Mouse (Mus musculus) embryonic facial prominence, embryonic 13.5 days (tissue): ENCODE measurements around the gene Lrba. TPM values are rescaled to one million over a fixed set of nuclear protein-coding genes. Genes with fewer than 3 reads are reported as not detected.

Experiments used
- ATAC-seq: fragments of 200-750 bp; cut with Nextera tagmentation; 2 replicates; pipeline ENCODE4 v1.8.0; 2017; ENCODE audit warnings: low read depth; ENCODE audit not compliant: insufficient number of reproducible peaks, insufficient read depth, low FRiP score, low TSS enrichment
- H3K27ac ChIP-seq: fragments of 300-500 bp; sonication (generic); 2 replicates; pipeline ENCODE4 v1.5.1; 2015; ENCODE audit warnings: moderate library complexity, mild to moderate bottlenecking, inconsistent platforms
- H3K27me3 ChIP-seq: fragments of 300-500 bp; sonication (generic); 2 replicates; pipeline ENCODE4 v1.6.1; 2015; ENCODE audit warnings: mild to moderate bottlenecking, inconsistent platforms
- H3K36me3 ChIP-seq: fragments of 300-500 bp; sonication (generic); 2 replicates; pipeline ENCODE4 v1.6.1; 2015; ENCODE audit warnings: mild to moderate bottlenecking, inconsistent platforms
- H3K4me1 ChIP-seq: fragments of 300-500 bp; sonication (generic); 2 replicates; pipeline ENCODE4 v1.6.1; 2015; ENCODE audit warnings: inconsistent platforms
- H3K4me2 ChIP-seq: fragments of 300-500 bp; sonication (generic); 2 replicates; pipeline ENCODE4 v1.6.1; 2015; ENCODE audit warnings: moderate library complexity, mild to moderate bottlenecking, inconsistent platforms
- H3K4me3 ChIP-seq: fragments of 300-500 bp; sonication (generic); 2 replicates; pipeline ENCODE4 v1.5.1; 2015; ENCODE audit warnings: mild to moderate bottlenecking, inconsistent platforms
- H3K9ac ChIP-seq: fragments of 300-500 bp; sonication (generic); 2 replicates; pipeline ENCODE4 v1.6.1; 2015; ENCODE audit warnings: mild to moderate bottlenecking, inconsistent platforms
- H3K9me3 ChIP-seq: fragments of 300-500 bp; sonication (generic); 2 replicates; pipeline ENCODE4 v1.6.1; 2016; ENCODE audit warnings: inconsistent platforms
- whole genome bisulfite sequencing: fragments of 180-500 bp; shearing (Covaris S2); methylation state at CpG from one replicate; pipeline ENCODE4 v1.1.7; 2015; ENCODE audit warnings: mixed read lengths; 5-methylcytosine and 5-hydroxymethylcytosine counted together
- polyA plus RNA-seq: library from polyadenylated mRNA; unstranded; fragments of >200 nt; fragmentation: Nextera tagmentation; extraction: Ambion mirVana; gene quantifications from 2 replicates; pipeline ENCODE4 v1.2.1, GENCODE M21; 2015

The Lrba gene
- polyA plus RNA-seq, 1 experiment from 2014 or later, result 7.4 TPM

DNA sequence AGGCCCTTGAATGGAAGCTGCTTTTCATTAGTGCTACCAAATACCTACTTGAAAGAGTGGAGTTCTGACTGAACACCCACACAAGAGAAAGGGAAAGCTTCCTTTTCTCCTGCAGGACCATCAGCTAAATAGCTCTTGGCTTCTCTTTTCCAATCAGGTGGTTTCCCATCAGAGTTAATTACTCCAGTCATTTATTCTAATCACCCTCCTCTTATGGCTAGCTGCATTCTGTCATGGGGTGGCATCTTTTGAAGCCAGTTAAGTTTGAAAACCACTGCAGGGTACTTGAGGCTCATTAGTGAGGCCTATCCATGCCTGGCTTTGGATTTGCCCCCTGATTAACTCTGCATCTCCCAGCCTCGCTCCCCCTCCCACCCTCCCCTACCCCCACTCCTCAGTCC, 476.7 kb downstream of the Lrba start:
- ATAC-seq, result 0 out of 2 replicates have a peak, but pooled peaks have one; percentile 32
- Histone ChIP-seq H3K4me2 (no peak overlapping the region), H3K27ac (peak overlapping the region; percentile 8; the same call in 1 of the 2 replicates), H3K4me1 (peaks cover 8% of the 10 kb centered on the region), H3K9me3 (no peaks in the 10 kb centered on the region), H3K36me3 (no peaks in the 10 kb centered on the region), H3K27me3 (no peaks in the 10 kb centered on the region), H3K4me3 (no peak overlapping the region), H3K9ac (no peak overlapping the region)
- WGBS, result 0% methylated on average over 1 of the region's 1 CpGs

DNA sequence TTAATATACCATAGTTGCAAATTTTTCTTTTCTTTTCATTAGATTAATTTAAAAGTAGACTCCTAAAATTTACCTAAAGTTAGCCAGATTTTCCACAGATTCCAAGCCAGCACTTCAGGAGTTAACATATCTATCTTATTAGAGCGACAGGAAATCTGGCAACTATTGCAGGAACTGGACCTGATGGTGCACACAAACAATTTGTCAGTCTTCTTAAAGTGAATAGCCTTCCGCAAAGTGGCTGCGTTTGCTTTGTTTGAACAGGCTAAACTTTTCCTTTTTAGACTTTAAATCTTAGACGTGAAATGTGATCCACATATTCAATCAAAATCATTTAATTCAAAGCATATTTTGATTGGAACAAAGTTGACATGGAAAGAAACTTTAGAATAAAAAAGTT, 485.0 kb downstream of the Lrba start:
- Histone ChIP-seq H3K4me3 (no peak overlapping the region), H3K9me3 (no peaks in the 10 kb centered on the region), H3K4me1 (peaks cover 5% of the 10 kb centered on the region; the same call in 1 of the 2 replicates), H3K4me2 (no peak overlapping the region), H3K27me3 (no peaks in the 10 kb centered on the region), H3K9ac (no peak overlapping the region), H3K36me3 (no peaks in the 10 kb centered on the region), H3K27ac (peak overlapping the region; percentile 77; the same call in 1 of the 2 replicates)
- WGBS, result 8% methylated on average over 4 of the region's 4 CpGs
- no peak for ATAC-seq

GRCm38 (mm10) chr3:86711530-86711929, 487.1 kb downstream of the Lrba start:
- peak overlapping the region; percentile 42 for H3K4me2 ChIP-seq

GRCm38 (mm10) chr3:86712758-86713157, 488.3 kb downstream of the Lrba start:
- no peak overlapping the region for H3K4me2 ChIP-seq
- H3K4me1 ChIP-seq, result peaks cover 14% of the 10 kb centered on the region
- ATAC-seq, result no peak
- H3K9me3 ChIP-seq, result no peaks in the 10 kb centered on the region
- 43% methylated on average over 3 of the region's 3 CpGs for WGBS
- no peak overlapping the region; the same call in 1 of the 2 replicates for H3K27ac ChIP-seq
- no peak overlapping the region for H3K9ac ChIP-seq
- H3K27me3 ChIP-seq, result no peaks in the 10 kb centered on the region
- H3K4me3 ChIP-seq, result no peak overlapping the region
- H3K36me3 ChIP-seq, result no peaks in the 10 kb centered on the region

More at GRCm38 (mm10) chr3:86711530-86711929, 487.1 kb downstream of the Lrba start:
- WGBS, result 49% methylated on average over 1 of the region's 1 CpGs
- H3K36me3 ChIP-seq, result no peaks in the 10 kb centered on the region
- H3K27me3 ChIP-seq, result no peaks in the 10 kb centered on the region
- H3K27ac ChIP-seq, result peak overlapping the region; percentile 80; the same call in 1 of the 2 replicates
- no peaks in the 10 kb centered on the region for H3K9me3 ChIP-seq
- peaks cover 14% of the 10 kb centered on the region for H3K4me1 ChIP-seq
- no peak overlapping the region for H3K9ac ChIP-seq
- H3K4me3 ChIP-seq, result no peak overlapping the region
- no peak for ATAC-seq

GRCm38 (mm10) chr3:86714446-86714845, 490.0 kb downstream of the Lrba start:
- Histone ChIP-seq H3K36me3 (no peaks in the 10 kb centered on the region), H3K4me3 (no peak overlapping the region), H3K4me1 (peaks cover 14% of the 10 kb centered on the region), H3K9ac (no peak overlapping the region), H3K27ac (peak overlapping the region; percentile 52), H3K27me3 (no peaks in the 10 kb centered on the region), H3K4me2 (peak overlapping the region; percentile 3; the same call in 1 of the 2 replicates), H3K9me3 (no peaks in the 10 kb centered on the region)
- 51% methylated on average over 2 of the region's 2 CpGs for WGBS
- ATAC-seq, result no peak

- Histone ChIP-seq H3K27me3 (no peaks in the 10 kb centered on the region), H3K4me2 (peak overlapping the region; percentile 30), H3K4me3 (no peak overlapping the region), H3K4me1 (peaks cover 19% of the 10 kb centered on the region), H3K9me3 (no peaks in the 10 kb centered on the region), H3K9ac (0 out of 2 replicates have a peak overlapping the region, but pooled peaks have one; percentile 17), H3K27ac (peak overlapping the region; percentile 78), H3K36me3 (no peaks in the 10 kb centered on the region)
- WGBS, result 21% methylated on average over 9 of the region's 9 CpGs
- no peak for ATAC-seq
Measured at GRCm38 (mm10) chr3:86723415-86724298, 499.2 kb downstream of the Lrba start.

DNA sequence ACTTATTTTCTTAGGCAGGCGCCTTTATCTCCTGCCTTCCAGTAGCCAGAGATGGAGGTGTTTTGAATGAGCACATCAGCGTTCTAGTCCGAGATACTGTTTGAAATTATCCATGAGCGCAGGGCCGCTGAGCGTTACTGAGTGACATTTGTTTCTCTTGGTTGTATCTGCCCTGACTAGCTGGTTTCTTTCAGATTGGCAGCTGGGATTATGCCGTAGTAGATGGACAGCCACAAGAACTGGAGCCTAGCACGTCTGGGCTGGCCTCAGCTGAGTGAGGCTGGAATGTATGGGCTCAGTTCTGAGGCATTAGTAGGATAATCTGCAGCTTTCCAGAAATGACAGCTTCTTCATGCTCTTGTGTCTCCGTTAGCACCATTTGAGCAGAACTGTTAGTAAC, 500.6 kb downstream of the Lrba start:
- H3K27me3 ChIP-seq, result no peaks in the 10 kb centered on the region
- no peaks in the 10 kb centered on the region for H3K36me3 ChIP-seq
- no peaks in the 10 kb centered on the region for H3K9me3 ChIP-seq
- H3K9ac ChIP-seq, result no peak overlapping the region
- H3K4me2 ChIP-seq, result no peak overlapping the region
- WGBS, result 72% methylated on average over 9 of the region's 9 CpGs
- peak overlapping the region; percentile 39; the same call in 1 of the 2 replicates for H3K27ac ChIP-seq
- no peak for ATAC-seq
- H3K4me3 ChIP-seq, result no peak overlapping the region
- H3K4me1 ChIP-seq, result peaks cover 19% of the 10 kb centered on the region

DNA sequence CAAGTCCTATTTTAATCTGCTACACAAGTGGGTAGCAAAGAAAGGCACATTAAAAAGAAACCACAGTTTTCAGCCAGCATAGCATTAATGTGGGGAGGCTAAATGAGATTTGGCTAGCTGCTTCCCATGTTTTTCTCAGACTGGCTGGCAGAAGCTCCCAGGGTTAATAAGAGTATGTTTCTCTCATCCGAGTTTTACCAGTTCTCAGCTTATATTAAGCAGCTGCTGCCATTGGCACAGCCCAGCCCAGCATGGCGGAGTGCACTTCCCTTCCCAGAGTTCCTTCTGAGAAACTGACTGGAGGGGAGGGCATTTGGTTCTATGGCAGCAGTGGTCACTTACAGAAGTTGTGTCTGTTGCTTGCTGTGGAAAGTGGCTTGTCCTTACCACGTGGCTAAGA, 514.4 kb downstream of the Lrba start:
- ATAC-seq, result no peak
- Histone ChIP-seq H3K27ac (no peak overlapping the region), H3K4me1 (peaks cover 7% of the 10 kb centered on the region; the same call in 1 of the 2 replicates), H3K27me3 (no peaks in the 10 kb centered on the region), H3K4me3 (no peak overlapping the region), H3K36me3 (no peaks in the 10 kb centered on the region), H3K9me3 (no peaks in the 10 kb centered on the region), H3K4me2 (no peak overlapping the region), H3K9ac (no peak overlapping the region)
- WGBS, result 75% methylated on average over 3 of the region's 3 CpGs

DNA sequence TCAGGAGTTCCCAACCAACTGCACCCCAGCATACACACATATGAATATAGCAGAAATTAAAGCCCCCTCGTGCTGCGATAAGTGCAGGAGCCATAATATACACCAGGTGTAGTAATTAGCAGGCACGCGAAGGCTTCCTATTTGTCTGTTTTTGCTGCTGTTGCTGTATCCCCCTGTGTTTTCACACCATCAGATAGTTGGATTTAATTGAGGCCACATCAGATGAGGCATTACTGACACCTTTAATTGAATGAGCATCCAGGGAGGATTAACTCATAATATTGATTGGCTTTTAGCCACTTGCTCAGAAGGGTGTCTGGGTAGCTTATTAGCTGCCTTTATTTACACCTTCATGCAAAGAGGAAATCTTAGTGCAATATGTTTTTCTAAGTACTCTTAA, 515.3 kb downstream of the Lrba start:
- Histone ChIP-seq H3K9ac (no peak overlapping the region), H3K27me3 (no peaks in the 10 kb centered on the region), H3K4me2 (no peak overlapping the region), H3K9me3 (no peaks in the 10 kb centered on the region), H3K27ac (no peak overlapping the region), H3K4me3 (no peak overlapping the region), H3K36me3 (no peaks in the 10 kb centered on the region), H3K4me1 (peaks cover 9% of the 10 kb centered on the region)
- 56% methylated on average over 4 of the region's 4 CpGs for WGBS
- ATAC-seq, result no peak

DNA sequence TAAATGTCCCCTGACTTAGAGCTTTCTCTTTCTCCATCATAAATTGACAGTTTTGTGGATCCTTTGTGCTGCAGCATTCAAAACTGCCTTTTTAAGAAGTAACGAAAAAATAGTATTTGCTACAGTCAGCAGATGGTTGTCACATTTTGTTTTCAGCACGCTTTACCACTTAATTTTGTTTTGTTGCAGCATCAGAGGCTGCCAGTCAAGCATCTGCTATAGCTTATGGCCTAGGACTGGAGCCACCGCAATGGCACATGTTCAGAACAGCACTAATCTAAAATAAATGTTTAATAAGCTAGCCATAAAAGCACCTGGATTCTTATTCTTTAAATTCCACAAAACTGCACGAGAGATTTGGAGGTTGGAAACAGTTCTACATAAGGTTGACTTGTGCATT, 520.9 kb downstream of the Lrba start:
- ATAC-seq, result no peak
- Histone ChIP-seq H3K9ac (no peak overlapping the region), H3K4me3 (no peak overlapping the region), H3K4me2 (0 out of 2 replicates have a peak overlapping the region, but pooled peaks have one; percentile 12), H3K36me3 (no peaks in the 10 kb centered on the region), H3K27me3 (no peaks in the 10 kb centered on the region), H3K9me3 (no peaks in the 10 kb centered on the region), H3K27ac (peak overlapping the region; percentile 35; the same call in 1 of the 2 replicates), H3K4me1 (peaks cover 28% of the 10 kb centered on the region)
- 31% methylated on average over 4 of the region's 4 CpGs for WGBS

DNA sequence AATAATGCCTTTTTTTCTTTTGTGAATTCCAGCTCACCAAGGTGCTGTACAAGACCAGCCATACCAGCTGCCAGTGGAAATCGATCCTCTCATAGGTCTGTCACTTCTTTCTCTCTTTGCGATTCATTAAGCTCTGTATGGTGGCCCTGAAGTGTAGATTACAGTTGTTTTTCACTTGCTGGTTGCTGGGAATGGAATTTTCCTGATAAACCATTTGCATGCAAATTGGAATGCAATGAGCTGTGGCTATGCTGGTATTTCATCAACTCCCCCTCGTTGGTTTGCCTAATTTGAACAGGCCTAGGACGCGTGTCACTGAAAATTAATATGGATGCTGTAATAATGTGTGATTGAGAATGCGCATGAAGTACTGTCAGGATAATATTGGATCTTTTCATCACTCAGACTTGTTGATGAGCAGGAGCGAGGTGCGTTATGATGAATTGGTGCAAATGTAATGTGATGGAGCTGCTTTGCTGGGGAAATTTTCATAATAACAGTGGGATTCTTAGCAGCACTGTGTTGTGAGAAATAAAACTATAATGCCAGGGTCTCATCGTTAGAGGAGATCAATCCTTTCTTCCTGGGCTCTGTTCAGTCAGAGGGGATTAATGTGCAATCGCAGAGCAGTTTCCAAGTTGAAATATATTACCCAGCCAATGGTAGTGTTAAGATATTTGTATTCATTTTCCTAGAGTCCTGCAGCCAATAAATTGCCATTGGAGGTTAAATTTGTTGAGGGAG, 521.5 kb downstream of the Lrba start:
- Histone ChIP-seq H3K27ac (peak overlapping the region; percentile 35; the same call in 1 of the 2 replicates), H3K4me1 (peaks cover 32% of the 10 kb centered on the region), H3K36me3 (no peaks in the 10 kb centered on the region), H3K9ac (no peak overlapping the region), H3K4me3 (no peak overlapping the region), H3K27me3 (no peaks in the 10 kb centered on the region), H3K4me2 (peak overlapping the region; percentile 12; the same call in 1 of the 2 replicates), H3K9me3 (no peaks in the 10 kb centered on the region)
- no peak for ATAC-seq
- 67% methylated on average over 10 of the region's 10 CpGs for WGBS
